Mouse (Mus musculus): ENCODE results near the gene Wfdc2. TPM values are rescaled to one million over a fixed set of nuclear protein-coding genes. Genes with fewer than 3 reads are reported as not detected.
A peak's percentile ranks its signal among the peaks of the same experiment; 100 is the strongest.
"Not testable (repeated sequence)": the region's sequence is repeated elsewhere in the genome, so short reads cannot be mapped to it uniquely, and the experiment has no call there.

The Wfdc2 gene
- polyA plus RNA-seq, 1 experiment from 2014 or later, result 282 TPM

DNA sequence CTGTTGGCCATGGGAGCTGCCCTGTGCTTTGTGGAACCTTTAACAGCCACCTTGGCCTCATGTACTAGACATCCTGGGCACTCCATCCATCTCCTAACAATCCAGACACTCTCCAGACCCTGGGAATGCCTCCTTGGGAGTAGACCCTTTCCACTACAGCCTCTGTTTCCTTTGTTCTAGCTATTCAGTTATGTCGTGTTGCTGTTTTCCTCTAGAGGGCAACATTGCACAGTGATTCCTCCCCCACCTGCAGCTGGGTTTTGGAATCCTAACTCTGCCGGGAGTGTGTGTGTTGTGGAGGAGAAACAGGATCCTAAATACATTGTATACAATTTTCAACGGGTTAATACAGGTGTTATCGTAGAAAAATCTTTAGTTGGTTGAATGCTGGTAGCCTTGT lies 29.8 kb downstream of the Wfdc2 start:
- no peaks in the 10 kb centered on the region for H3K27me3 ChIP-seq (ENCODE audit: insufficient read depth, low read length)
- H3K4me1 ChIP-seq (ENCODE audit: insufficient read depth), result no peaks in the 10 kb centered on the region
- peak; percentile 80 for DNase-seq
- H3K4me2 ChIP-seq, result no peak overlapping the region
- H3K4me3 ChIP-seq (ENCODE audit: low read depth, low read length), result no peak overlapping the region
- WGBS, result 10% methylated on average over 4 of the region's 4 CpGs
- ATAC-seq (ENCODE audit: insufficient read depth), result peak; percentile 52; the same call in 1 of the 2 replicates
- H3K9ac ChIP-seq, result no peak overlapping the region
- no peaks in the 10 kb centered on the region for H3K9me3 ChIP-seq (ENCODE audit: low read depth, low read length)
- no peaks in the 10 kb centered on the region for H3K36me3 ChIP-seq (ENCODE audit: insufficient read depth)
- no peak overlapping the region for H3K27ac ChIP-seq (ENCODE audit: low read depth)
- peak; percentile 81 for TF ChIP-seq CTCF (IDR thresholded peaks at IDR 0.05; ENCODE audit: low read depth)

DNA sequence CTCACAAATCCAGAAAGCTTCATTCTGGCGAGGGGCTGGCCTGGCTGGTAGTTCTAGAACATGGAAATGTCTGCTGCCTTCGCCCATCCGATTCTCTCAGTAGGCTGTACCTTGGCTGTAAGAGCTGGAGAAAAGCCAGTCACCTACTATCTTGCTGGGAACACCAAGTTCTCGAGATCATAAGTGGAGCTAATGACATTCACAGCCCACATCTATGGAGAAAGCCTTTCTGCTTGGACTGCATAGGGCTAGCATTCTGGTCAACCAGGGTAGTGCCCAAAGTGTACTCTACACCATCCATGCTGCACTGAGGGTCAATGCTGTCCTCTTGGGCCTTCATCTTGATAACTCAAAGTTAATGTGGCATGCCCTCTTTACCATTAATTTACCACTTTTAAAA lies 31.3 kb downstream of the Wfdc2 start, which contains the start of gene Eppin:
Gene Eppin (minus strand): TSS at position 101 of the 400 bp plus-strand sequence.
- Histone ChIP-seq H3K4me3 (ENCODE audit: low read depth, low read length) (no peak within 1 kb of the TSS), H3K36me3 (ENCODE audit: insufficient read depth) (no peaks in the 10 kb centered on the region), H3K9ac (no peak within 1 kb of the TSS), H3K27ac (ENCODE audit: low read depth) (no peak within 1 kb of the TSS), H3K4me2 (no peak within 1 kb of the TSS), H3K9me3 (ENCODE audit: low read depth, low read length) (no peaks in the 10 kb centered on the region), H3K4me1 (ENCODE audit: insufficient read depth) (no peaks in the 10 kb centered on the region), H3K27me3 (ENCODE audit: insufficient read depth, low read length) (no peaks in the 10 kb centered on the region)
- DNase-seq (no peak), ATAC-seq (ENCODE audit: insufficient read depth) (no peak)
- WGBS, result 75% methylated on average over 4 of the region's 4 CpGs
- no peak for TF ChIP-seq CTCF (IDR thresholded peaks at IDR 0.05; ENCODE audit: low read depth)

DNA sequence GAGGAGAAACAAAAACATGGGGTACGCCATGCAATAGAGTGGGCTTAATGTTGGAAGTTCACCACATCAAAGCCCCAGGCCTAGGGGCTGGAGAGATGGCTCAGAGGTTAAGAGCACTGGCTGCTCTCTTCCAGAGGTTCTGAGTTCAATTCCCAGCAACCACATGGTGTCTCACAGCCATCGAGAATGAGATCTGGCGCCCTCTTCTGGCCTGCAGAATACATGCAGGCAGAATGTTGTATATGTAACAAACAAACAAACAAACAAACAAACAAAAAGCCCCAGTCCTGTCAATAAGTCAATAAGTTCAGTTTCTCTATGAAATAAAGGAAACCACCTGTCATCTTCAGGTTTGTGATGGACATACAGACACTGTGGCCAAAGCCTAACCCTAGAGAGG lies 38.0 kb downstream of the Wfdc2 start:
- Histone ChIP-seq H3K9ac (no peak overlapping the region), H3K4me1 (ENCODE audit: insufficient read depth) (no peaks in the 10 kb centered on the region), H3K27me3 (ENCODE audit: insufficient read depth, low read length) (no peaks in the 10 kb centered on the region), H3K27ac (ENCODE audit: low read depth) (no peak overlapping the region), H3K9me3 (ENCODE audit: low read depth, low read length) (no peaks in the 10 kb centered on the region), H3K4me2 (no peak overlapping the region), H3K36me3 (ENCODE audit: insufficient read depth) (no peaks in the 10 kb centered on the region), H3K4me3 (ENCODE audit: low read depth, low read length) (no peak overlapping the region)
- ATAC-seq (ENCODE audit: insufficient read depth) (no peak), DNase-seq (no peak)
- peak; percentile 33; the same call in 1 of the 2 replicates for TF ChIP-seq CTCF (IDR thresholded peaks at IDR 0.05; ENCODE audit: low read depth)
- 57% methylated on average over 3 of the region's 3 CpGs for WGBS

DNA sequence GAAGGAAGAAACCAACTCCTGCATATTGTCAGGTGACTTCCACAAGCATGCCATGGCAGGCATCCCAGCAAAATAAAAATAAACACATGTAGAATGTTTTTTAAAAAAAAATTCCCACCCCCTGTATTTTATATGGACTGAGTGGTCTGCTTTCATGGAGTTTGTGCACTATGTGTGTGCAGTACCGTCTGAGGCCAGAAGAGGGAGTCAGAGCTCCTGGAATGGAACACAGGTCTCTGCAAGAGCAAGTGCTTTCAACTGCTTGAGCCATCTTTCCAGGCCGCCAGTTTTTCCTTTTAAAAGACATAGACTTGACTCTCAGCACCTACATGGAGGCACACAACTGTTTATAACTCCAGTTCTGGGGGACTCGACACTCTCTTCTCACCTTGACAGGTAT lies 41.3 kb downstream of the Wfdc2 start:
- Histone ChIP-seq H3K27ac (ENCODE audit: low read depth) (no peak overlapping the region), H3K4me1 (ENCODE audit: insufficient read depth) (no peaks in the 10 kb centered on the region), H3K27me3 (ENCODE audit: insufficient read depth, low read length) (no peaks in the 10 kb centered on the region), H3K4me2 (no peak overlapping the region), H3K9me3 (ENCODE audit: low read depth, low read length) (no peaks in the 10 kb centered on the region), H3K4me3 (ENCODE audit: low read depth, low read length) (no peak overlapping the region), H3K36me3 (ENCODE audit: insufficient read depth) (no peaks in the 10 kb centered on the region), H3K9ac (no peak overlapping the region)
- TF ChIP-seq CTCF (IDR thresholded peaks at IDR 0.05; ENCODE audit: low read depth), result peak; percentile 19; the same call in 1 of the 2 replicates
- WGBS, result 80% methylated on average over 3 of the region's 3 CpGs
- ATAC-seq (ENCODE audit: insufficient read depth) (no peak), DNase-seq (no peak)

DNA sequence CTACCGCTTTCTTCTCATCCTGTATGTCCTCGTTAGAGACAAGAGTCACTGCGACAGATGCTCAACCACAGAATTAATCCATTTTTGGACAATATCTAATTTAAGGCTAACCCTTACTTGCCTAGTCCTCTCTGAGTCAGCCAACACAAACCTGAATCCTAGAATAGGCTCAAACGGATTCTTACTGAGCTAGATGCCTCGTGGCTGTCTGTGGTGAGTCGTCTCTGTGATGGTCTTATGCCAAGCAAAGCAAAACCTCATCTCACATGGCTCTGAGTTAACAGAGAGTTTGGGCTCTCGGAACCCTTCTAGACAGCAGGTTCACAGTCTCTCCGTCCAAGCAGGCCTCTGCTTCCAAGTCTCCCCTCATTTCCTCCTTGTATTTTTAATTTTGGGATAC lies 42.2 kb downstream of the Wfdc2 start:
- no peaks in the 10 kb centered on the region for H3K27me3 ChIP-seq (ENCODE audit: insufficient read depth, low read length)
- no peaks in the 10 kb centered on the region for H3K9me3 ChIP-seq (ENCODE audit: low read depth, low read length)
- H3K4me2 ChIP-seq, result no peak overlapping the region
- no peak overlapping the region for H3K27ac ChIP-seq (ENCODE audit: low read depth)
- no peak overlapping the region for H3K9ac ChIP-seq
- ATAC-seq (ENCODE audit: insufficient read depth) (no peak), DNase-seq (no peak)
- H3K36me3 ChIP-seq (ENCODE audit: insufficient read depth), result no peaks in the 10 kb centered on the region
- no peaks in the 10 kb centered on the region for H3K4me1 ChIP-seq (ENCODE audit: insufficient read depth)
- TF ChIP-seq CTCF (IDR thresholded peaks at IDR 0.05; ENCODE audit: low read depth), result no peak
- no peak overlapping the region for H3K4me3 ChIP-seq (ENCODE audit: low read depth, low read length)
- WGBS, result 88% methylated on average over 8 of the region's 8 CpGs

DNA sequence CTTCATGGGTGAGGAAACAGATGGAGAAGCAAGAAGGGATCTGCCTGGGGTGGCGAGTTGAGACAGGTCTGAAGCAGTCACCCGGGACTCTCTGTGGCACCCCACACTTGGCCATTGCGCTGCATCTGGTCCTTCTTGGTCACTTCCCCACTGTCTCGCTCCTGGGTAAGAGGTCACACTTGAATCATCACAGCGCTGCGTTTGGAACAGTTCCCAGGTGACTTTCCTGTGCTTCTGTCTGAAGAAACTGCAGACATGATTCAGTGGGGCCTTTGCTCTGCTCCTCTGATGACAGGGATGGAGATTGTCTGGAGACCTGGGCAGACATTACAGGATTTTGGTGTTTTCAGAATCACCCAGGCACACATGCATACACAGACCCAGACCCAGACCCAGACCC lies 46.6 kb downstream of the Wfdc2 start:
- DNase-seq (no peak), ATAC-seq (ENCODE audit: insufficient read depth) (no peak)
- Histone ChIP-seq H3K27me3 (ENCODE audit: insufficient read depth, low read length) (no peaks in the 10 kb centered on the region), H3K4me3 (ENCODE audit: low read depth, low read length) (no peak overlapping the region), H3K4me1 (ENCODE audit: insufficient read depth) (no peaks in the 10 kb centered on the region), H3K9ac (no peak overlapping the region), H3K27ac (ENCODE audit: low read depth) (no peak overlapping the region), H3K9me3 (ENCODE audit: low read depth, low read length) (no peaks in the 10 kb centered on the region), H3K4me2 (no peak overlapping the region), H3K36me3 (ENCODE audit: insufficient read depth) (no peaks in the 10 kb centered on the region)
- no peak for TF ChIP-seq CTCF (IDR thresholded peaks at IDR 0.05; ENCODE audit: low read depth)
- WGBS, result 68% methylated on average over 6 of the region's 6 CpGs

DNA sequence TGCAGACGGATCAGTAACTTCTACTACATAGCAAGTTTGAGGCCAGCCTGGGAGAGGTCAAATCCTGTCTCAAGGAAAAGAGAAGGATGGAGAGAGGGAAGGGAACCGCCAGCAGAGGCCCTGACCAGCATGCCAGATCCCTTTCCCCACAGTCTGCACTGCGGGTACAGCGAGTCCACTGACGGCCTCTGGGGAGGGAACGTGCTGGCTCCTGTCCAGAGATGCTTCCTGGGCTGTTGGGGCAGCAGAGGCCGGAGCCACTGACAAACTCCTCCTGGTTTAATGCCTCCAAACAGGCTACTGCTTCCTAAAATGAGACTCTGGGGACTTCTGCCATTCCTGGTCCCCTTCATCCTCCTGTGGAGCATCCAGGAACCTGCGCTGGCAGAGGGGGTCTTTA lies 51.3 kb downstream of the Wfdc2 start, which contains the start of the genes Wfdc6b and Wfdc8:
Gene Wfdc6b (plus strand): TSS at position 52 of the 400 bp plus-strand sequence.
Gene Wfdc8 (minus strand): TSS at position 156 of the 400 bp plus-strand sequence.
- H3K9ac ChIP-seq; H3K9me3 ChIP-seq (ENCODE audit: low read depth, low read length); H3K4me3 ChIP-seq (ENCODE audit: low read depth, low read length); H3K4me1 ChIP-seq (ENCODE audit: insufficient read depth); H3K27ac ChIP-seq (ENCODE audit: low read depth); H3K36me3 ChIP-seq (ENCODE audit: insufficient read depth); ATAC-seq (ENCODE audit: insufficient read depth); H3K27me3 ChIP-seq (ENCODE audit: insufficient read depth, low read length); H3K4me2 ChIP-seq: not testable (repeated sequence)
- peak; percentile 32 for DNase-seq
- WGBS, result 42% methylated on average over 8 of the region's 8 CpGs

DNA sequence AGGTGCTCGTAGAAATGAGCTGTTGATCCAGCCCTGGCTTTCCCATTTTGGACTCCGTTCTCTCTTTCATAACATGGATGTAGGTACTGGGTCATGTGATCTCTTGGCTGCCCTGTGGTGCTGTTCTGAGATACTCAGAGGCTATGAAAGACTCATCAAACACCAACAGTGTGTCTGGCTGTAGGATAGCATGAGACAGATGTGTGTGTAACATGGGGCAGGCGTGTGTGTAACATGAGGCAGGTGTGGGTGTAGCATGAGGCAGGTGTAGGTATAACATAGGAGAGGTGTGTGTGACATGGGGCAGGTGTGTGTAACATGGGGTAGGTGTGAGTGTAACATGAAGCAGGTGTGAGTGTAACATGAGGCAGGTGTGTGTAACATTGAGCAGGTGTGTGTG lies 53.2 kb downstream of the Wfdc2 start:
- H3K4me2 ChIP-seq, result no peak overlapping the region
- no peaks in the 10 kb centered on the region for H3K4me1 ChIP-seq (ENCODE audit: insufficient read depth)
- DNase-seq, result no peak
- H3K27me3 ChIP-seq (ENCODE audit: insufficient read depth, low read length), result no peaks in the 10 kb centered on the region
- 75% methylated on average over 3 of the region's 3 CpGs for WGBS
- H3K36me3 ChIP-seq (ENCODE audit: insufficient read depth), result no peaks in the 10 kb centered on the region
- H3K27ac ChIP-seq (ENCODE audit: low read depth), result no peak overlapping the region
- no peak for ATAC-seq (ENCODE audit: insufficient read depth)
- no peak overlapping the region for H3K4me3 ChIP-seq (ENCODE audit: low read depth, low read length)
- TF ChIP-seq CTCF (IDR thresholded peaks at IDR 0.05; ENCODE audit: low read depth), result no peak
- H3K9ac ChIP-seq, result no peak overlapping the region
- no peaks in the 10 kb centered on the region for H3K9me3 ChIP-seq (ENCODE audit: low read depth, low read length)

Other genes starting within 250 kb of the Wfdc2 start
- gene Svs6, start 245.7 kb upstream of the Wfdc2 start, polyA plus RNA-seq (2014; fragmentation: Nextera tagmentation; extraction: Ambion mirVana), result not detected in 2 replicates
- gene Svs5, start 229.7 kb upstream of the Wfdc2 start, polyA plus RNA-seq (2014; fragmentation: Nextera tagmentation; extraction: Ambion mirVana), result not detected in 2 replicates
- 0.73 and 0.86 TPM in 2 replicates for gene Slpi, start 173.3 kb upstream of the Wfdc2 start, polyA plus RNA-seq (2014; fragmentation: Nextera tagmentation; extraction: Ambion mirVana)
- gene Rbpjl, start 159.3 kb upstream of the Wfdc2 start, polyA plus RNA-seq (2014; fragmentation: Nextera tagmentation; extraction: Ambion mirVana), result 4.9 and 5.1 TPM in 2 replicates
- gene Matn4, start 157.3 kb upstream of the Wfdc2 start, polyA plus RNA-seq (2014; fragmentation: Nextera tagmentation; extraction: Ambion mirVana), result 5.5 and 6.7 TPM in 2 replicates
- 101 and 103 TPM in 2 replicates for gene Sdc4, start 118.5 kb upstream of the Wfdc2 start, polyA plus RNA-seq (2014; fragmentation: Nextera tagmentation; extraction: Ambion mirVana)
- 65.6 and 68.7 TPM in 2 replicates for gene Sys1, start 105.4 kb upstream of the Wfdc2 start, polyA plus RNA-seq (2014; fragmentation: Nextera tagmentation; extraction: Ambion mirVana)
- 14.4 and 14.9 TPM in 2 replicates for gene Gm20458, start 101.4 kb upstream of the Wfdc2 start, polyA plus RNA-seq (2014; fragmentation: Nextera tagmentation; extraction: Ambion mirVana)
- not detected in 2 replicates for gene Trp53tg5, start 88.7 kb upstream of the Wfdc2 start, polyA plus RNA-seq (2014; fragmentation: Nextera tagmentation; extraction: Ambion mirVana)
- gene Dbndd2, start 76.3 kb upstream of the Wfdc2 start, polyA plus RNA-seq (2014; fragmentation: Nextera tagmentation; extraction: Ambion mirVana), result 4.4 and 5.3 TPM in 2 replicates
- gene Pigt, start 64.9 kb upstream of the Wfdc2 start, polyA plus RNA-seq (2014; fragmentation: Nextera tagmentation; extraction: Ambion mirVana), result 70.1 and 71.0 TPM in 2 replicates
- not detected in 2 replicates for gene Spint3, start 11.0 kb downstream of the Wfdc2 start, polyA plus RNA-seq (2014; fragmentation: Nextera tagmentation; extraction: Ambion mirVana)
- 0.65 and 0.95 TPM in 2 replicates for gene Wfdc6a, start 23.0 kb downstream of the Wfdc2 start, polyA plus RNA-seq (2014; fragmentation: Nextera tagmentation; extraction: Ambion mirVana)
- not detected in 2 replicates for gene Eppin, start 31.2 kb downstream of the Wfdc2 start, polyA plus RNA-seq (2014; fragmentation: Nextera tagmentation; extraction: Ambion mirVana)
- not detected in 2 replicates for gene Wfdc6b, start 51.1 kb downstream of the Wfdc2 start, polyA plus RNA-seq (2014; fragmentation: Nextera tagmentation; extraction: Ambion mirVana)
- gene Wfdc8, start 51.2 kb downstream of the Wfdc2 start, polyA plus RNA-seq (2014; fragmentation: Nextera tagmentation; extraction: Ambion mirVana), result not detected in 2 replicates
- gene Wfdc16, start 76.4 kb downstream of the Wfdc2 start, polyA plus RNA-seq (2014; fragmentation: Nextera tagmentation; extraction: Ambion mirVana), result not detected in 2 replicates
- not detected in 2 replicates for gene Wfdc10, start 93.6 kb downstream of the Wfdc2 start, polyA plus RNA-seq (2014; fragmentation: Nextera tagmentation; extraction: Ambion mirVana)
- gene Wfdc9, start 94.2 kb downstream of the Wfdc2 start, polyA plus RNA-seq (2014; fragmentation: Nextera tagmentation; extraction: Ambion mirVana), result not detected in 2 replicates
- gene Wfdc11, start 111.7 kb downstream of the Wfdc2 start, polyA plus RNA-seq (2014; fragmentation: Nextera tagmentation; extraction: Ambion mirVana), result not detected in 2 replicates
- not detected in 2 replicates for gene Wfdc13, start 122.7 kb downstream of the Wfdc2 start, polyA plus RNA-seq (2014; fragmentation: Nextera tagmentation; extraction: Ambion mirVana)
- not detected in 2 replicates for gene Spint4, start 136.1 kb downstream of the Wfdc2 start, polyA plus RNA-seq (2014; fragmentation: Nextera tagmentation; extraction: Ambion mirVana)
- gene Spint5, start 152.9 kb downstream of the Wfdc2 start, polyA plus RNA-seq (2014; fragmentation: Nextera tagmentation; extraction: Ambion mirVana), result not detected in 2 replicates
- gene Wfdc3, start 183.5 kb downstream of the Wfdc2 start, polyA plus RNA-seq (2014; fragmentation: Nextera tagmentation; extraction: Ambion mirVana), result 1.3 and 1.4 TPM in 2 replicates
- 74.7 and 77.6 TPM in 2 replicates for gene Dnttip1, start 183.6 kb downstream of the Wfdc2 start, polyA plus RNA-seq (2014; fragmentation: Nextera tagmentation; extraction: Ambion mirVana)
- gene Ube2c, start 207.5 kb downstream of the Wfdc2 start, polyA plus RNA-seq (2014; fragmentation: Nextera tagmentation; extraction: Ambion mirVana), result 586 and 619 TPM in 2 replicates
- gene Tnnc2, start 217.6 kb downstream of the Wfdc2 start, polyA plus RNA-seq (2014; fragmentation: Nextera tagmentation; extraction: Ambion mirVana), result not detected in 2 replicates
- 19.1 and 21.3 TPM in 2 replicates for gene Snx21, start 223.4 kb downstream of the Wfdc2 start, polyA plus RNA-seq (2014; fragmentation: Nextera tagmentation; extraction: Ambion mirVana)
- 16.2 and 17.8 TPM in 2 replicates for gene Acot8, start 242.5 kb downstream of the Wfdc2 start, polyA plus RNA-seq (2014; fragmentation: Nextera tagmentation; extraction: Ambion mirVana)
- 6.7 and 7.0 TPM in 2 replicates for gene Zswim3, start 242.7 kb downstream of the Wfdc2 start, polyA plus RNA-seq (2014; fragmentation: Nextera tagmentation; extraction: Ambion mirVana)